Mouse (Mus musculus) inflammation-experienced regulatory T-cells, adult 16 weeks (primary cell): ENCODE results near the gene Fam198b. TPM values are rescaled to one million over a fixed set of nuclear protein-coding genes. Genes with fewer than 3 reads are reported as not detected.

Experiments used
- polyA plus RNA-seq: library from polyadenylated mRNA; unstranded; fragments of 100-300 nt; shearing (Covaris generic); gene quantifications from one replicate; pipeline ENCODE4 v1.2.1, GENCODE M21; 2017

Gene Fam198b
- polyA plus RNA-seq: 0.05 TPM

GRCm38 (mm10) chr3:79884305-79884704 is at the start of gene Fam198b:
Fam198b (plus strand) TSS chr3:79884533.

GRCm38 (mm10) chr3:79852654-79853166 is 31.6 kb upstream of the Fam198b start, which contains the start of gene Tmem144:
Tmem144 (minus strand) TSS chr3:79852773.

Other genes starting within 250 kb of the Fam198b start
- 0.07 TPM for gene Rxfp1, start 146.7 kb upstream of the Fam198b start, polyA plus RNA-seq
- 1.1 TPM for gene Tmem144, start 31.8 kb upstream of the Fam198b start, polyA plus RNA-seq